Mouse (Mus musculus): ENCODE measurements around the gene Chrna4.
A peak's percentile ranks its signal among the peaks of the same experiment; 100 is the strongest.

Chrna4 gene

DNA sequence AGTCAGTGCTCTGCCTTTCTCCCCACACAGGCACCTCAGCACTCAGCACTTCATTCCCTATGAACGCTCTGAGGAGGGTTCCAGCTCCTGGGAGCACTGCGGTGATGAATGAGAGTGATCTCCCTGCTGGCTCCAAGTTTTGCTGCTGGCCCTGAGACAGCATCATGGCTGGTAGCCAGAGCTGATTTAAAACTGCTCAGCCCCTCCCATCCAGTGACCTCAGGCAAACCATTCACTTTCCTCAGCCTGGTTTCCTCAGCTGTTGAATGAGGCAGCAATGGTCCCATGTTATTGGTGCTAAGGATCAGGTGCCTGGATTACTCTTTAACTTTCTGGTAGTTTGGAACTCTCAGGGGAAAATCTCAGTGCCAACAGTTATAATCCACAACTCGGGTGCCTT lies at the start of gene Chrna4:
TSS of gene Chrna4 (minus strand) at position 110 of the 400 bp plus-strand sequence.
- no peak for DNase-seq (ENCODE audit: low spot score)

DNA sequence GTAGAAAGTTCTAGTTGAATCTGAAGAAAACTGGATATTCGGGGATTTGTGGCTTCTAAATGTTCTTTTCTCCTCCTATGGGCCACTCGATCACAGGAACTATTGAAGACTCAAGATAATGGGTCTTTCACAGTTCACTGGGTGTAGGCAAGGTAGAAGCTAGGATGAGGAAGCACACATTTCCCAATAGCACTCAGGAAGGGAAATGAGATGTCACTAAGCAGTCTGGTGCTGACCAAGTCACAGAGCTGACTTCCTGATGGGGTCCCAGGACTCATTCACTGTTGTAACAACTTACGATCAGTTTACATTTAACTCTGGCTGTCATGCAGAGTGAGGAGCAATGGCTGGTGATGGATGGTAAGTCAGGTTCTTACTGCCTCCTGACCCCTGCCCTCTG lies 46.8 kb upstream of the Chrna4 start:
- no peak for DNase-seq (ENCODE audit: low spot score)

DNA sequence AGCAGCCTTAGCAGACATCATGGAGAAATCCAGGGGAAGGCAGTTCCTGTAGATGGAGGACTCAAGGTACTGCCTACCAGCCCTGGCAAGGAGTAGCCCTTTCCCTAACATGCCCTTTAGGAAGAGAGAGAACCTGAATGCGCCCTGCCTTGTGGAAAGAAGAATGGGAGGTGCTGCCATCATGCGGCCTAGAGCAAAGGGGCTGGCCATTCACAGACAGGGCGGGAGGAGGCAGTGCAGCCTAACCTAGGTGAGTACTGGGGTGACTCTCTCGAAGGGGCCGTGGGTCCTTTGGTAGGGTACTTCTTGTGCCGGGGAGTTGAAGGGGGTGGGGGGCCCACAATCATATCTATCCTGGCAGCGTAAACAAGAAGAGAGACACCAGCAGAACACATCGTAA lies 41.7 kb upstream of the Chrna4 start:
- no peak for DNase-seq (ENCODE audit: low spot score)

DNA sequence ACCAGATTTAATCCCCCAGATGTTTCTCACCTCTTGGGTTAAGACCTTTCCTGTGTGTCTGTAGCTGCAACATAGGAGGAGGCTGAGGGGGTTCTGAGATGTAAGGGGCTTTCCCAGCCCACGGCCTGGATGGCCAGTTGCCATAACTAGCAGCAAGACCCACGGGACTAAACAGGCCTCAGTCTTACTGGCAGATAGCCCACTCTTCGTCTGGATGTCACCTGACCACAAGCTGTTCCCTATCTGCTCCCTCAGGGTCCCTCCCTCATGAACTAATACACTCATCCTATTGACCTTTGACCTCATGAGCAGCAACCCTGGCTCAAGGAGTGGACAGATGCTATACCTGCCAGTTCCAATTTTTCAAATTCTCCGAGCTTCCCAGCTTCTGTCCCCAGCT lies 40.6 kb upstream of the Chrna4 start:
- no peak for DNase-seq (ENCODE audit: low spot score)

DNA sequence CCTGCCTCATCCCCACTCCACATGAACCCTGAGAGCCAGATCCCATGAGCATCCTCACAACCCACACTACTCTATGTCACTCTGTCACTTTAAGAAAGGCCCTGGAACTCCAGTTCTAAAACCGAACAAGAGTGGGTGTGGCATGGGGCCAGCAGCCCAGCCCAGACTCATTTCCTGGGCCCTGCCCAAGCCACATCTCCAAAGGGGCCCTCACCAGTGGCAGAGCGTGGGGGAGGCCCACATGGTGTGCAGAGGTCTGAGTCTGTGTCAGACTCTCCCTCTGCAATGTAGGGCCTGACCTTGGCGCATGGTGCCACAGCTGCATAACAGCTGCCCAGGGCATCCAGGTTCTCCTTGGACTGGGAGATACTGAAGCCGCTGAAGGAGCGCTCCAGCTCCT lies 37.5 kb upstream of the Chrna4 start:
- DNase-seq (ENCODE audit: low spot score) = no peak

DNA sequence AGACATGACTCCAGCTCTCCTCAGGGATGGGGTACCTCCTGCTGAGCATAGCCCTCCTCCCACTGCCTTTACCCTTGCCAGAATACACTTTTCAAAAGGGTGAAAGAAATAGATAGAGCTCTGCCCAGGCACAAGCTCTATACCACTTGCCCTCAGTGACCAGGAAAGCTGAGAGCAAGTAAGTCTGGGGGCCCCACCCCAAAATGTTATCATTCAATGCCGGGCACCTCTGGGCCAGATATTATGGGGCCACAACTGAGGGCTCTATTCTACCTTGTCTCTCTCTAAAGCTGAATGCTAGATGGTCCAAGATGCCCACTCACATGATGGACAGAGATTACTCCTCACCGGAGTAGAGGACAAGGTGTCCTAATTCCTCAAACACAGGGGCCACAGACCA lies 36.2 kb upstream of the Chrna4 start:
- no peak for DNase-seq (ENCODE audit: low spot score)

DNA sequence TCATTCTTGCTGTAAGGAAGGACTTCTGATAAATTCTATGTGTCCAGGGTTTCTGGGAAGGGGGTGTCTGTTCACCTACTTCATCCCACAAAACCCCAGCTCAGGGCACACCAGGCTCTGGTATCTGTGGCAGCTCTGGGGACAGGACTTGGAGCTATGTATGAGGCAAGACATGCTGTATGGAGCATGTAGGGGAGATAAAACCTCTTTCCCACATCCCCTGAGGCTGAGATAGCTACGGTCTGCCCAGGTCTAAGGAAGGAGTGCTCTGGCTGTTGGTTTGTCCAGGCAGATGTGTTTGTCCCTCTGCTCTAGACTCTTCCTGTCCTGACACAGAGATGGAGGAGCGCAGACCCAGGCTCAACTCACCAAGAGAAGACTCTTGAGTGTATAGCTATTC lies 35.6 kb upstream of the Chrna4 start:
- no peak for DNase-seq (ENCODE audit: low spot score)

DNA sequence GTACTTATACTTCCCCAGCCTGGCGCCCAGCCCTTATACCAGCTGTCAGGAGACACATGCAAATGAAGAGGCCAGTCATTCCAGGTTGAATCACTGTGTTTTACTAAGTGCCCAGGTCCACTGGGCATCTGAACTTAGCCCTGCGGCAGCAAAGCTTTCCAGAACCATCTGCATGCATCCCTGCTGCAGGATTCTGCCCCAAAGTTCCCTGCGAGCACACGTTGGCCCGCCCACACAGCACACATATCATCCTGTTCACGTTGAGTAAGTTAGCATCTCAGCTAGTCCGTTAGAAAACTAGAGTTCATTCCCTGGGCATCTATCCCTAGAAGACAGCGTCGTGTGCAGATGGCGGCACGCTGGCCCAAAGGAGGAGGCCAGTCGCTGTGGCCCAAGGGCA lies 32.2 kb upstream of the Chrna4 start:
- DNase-seq (ENCODE audit: low spot score) = no peak

DNA sequence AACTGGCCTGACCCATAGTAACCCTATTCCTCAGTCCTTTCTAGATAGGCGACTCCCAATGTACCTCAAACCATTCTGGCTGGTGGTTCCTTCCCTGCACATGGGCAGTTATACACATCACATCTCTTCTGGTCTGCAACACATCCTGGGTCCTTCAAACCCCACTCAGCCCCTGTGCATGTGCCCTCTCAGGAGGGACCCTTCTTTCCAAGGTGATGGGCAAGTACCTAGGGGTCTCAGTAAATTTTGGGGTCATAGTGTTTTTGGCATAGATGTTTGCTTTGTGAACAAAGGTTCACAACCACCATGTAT lies 29.0 kb upstream of the Chrna4 start:
- DNase-seq (ENCODE audit: low spot score) = no peak

DNA sequence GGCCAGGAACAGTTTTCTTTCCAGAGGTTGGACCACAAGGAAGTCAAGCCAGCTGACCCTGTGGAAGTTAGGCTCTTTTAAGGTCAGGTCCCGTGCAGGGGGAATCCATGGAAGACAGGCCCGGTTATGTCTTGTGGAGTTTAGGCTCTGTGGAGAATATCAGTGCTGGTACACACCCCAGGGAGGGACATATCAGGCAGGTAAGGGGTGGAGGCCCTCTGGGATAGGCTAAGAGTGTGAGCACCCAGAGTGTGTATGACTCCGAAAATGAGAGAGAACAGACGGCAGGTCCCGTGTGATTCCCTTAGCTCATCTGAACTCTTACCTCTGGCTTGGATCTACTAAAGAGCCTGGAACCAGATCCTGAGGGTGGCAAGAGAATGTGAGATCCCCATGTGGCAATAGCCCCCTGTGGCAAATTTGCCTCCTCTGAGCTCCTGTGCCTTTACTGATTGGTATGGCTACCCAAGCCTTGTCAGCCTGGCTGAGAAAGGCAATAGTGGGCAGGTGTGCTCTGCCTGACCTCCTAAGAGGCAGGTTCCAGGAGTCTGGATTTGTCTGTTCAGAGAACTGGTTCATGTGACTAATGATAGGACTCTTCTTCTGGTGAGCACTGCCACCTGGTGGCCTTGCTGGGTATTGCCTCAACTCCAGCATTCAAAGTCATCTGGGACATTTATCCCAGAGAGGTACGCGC lies 28.5 kb upstream of the Chrna4 start:
- peak; percentile 58 for DNase-seq (ENCODE audit: low spot score)

DNA sequence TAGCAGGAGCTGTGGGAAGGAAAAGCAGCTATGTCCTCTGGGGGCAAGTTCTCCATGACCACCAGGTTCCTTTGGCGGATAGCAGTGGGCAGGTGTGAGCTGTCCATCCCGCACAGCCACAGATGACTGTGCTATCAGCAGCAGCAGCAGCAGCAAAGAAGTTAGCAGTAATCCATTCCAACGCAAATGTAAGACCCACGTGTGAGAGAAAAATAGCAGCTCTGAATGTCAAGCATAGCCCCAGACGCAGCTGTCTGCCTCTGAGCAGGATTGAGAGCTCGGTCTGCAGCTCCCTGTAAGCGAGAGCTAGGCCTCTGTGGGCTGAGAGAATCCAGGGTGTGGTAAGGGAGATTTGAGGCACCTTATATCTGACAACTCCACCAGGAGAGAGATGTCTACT lies 26.8 kb upstream of the Chrna4 start:
- no peak for DNase-seq (ENCODE audit: low spot score)

DNA sequence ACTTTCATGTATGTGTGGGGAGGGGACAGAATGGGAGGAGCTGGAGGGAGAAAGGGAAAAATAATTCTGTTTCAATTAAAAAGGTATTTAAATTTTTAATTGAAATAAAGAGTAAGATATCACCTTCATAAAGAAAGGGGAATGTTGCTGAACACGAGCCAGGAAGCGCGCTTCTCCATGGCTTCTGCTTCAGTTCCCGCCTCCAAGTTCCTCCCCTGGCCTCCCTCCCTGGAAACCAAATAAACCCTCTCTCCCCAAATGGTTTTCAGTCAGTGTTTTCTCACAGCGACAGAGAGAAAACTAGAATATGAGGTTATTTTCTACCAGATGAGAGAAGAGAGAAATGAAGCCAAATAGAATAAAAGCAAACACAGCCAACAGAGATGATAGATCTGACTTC lies 25.2 kb upstream of the Chrna4 start:
- no peak for DNase-seq (ENCODE audit: low spot score)

DNA sequence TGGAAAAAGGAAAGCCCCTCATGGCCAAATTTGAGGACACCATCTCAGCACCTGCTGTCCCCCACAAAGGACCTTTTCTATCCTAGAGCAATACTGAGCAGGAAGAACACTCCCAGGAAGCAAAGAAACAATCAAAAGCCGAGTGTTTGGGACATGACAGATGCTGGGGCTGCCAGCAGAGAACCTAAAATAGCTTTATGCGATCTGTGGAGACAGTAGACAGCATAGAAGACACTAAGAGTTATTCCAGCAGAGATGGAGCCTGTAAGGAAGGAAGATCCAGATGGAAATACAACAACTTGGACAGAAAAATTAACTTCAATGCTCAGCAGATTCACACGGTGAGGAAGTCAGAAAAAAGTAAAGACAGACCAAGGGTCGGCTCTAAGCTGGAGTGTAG lies 22.5 kb upstream of the Chrna4 start:
- DNase-seq (ENCODE audit: low spot score) = no peak

DNA sequence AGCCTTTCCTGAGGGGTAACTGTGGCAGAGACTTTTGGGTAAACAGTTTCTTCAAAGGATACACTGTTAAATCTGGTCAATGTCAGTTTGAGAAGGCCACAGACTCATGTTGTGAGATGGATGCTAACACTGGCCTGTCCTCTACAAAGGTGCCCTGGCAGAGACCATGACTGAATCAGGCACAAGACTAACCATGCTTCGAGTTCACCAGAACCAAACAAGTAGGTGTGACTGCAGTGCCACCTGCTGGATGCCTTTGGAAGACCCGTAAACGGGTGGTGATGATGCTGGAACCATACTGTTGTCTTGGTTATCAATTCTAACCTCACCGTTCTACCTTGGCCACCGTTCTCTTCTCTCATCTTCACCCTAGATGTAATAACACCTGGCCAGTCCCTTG lies 16.8 kb upstream of the Chrna4 start:
- DNase-seq (ENCODE audit: low spot score) = no peak

DNA sequence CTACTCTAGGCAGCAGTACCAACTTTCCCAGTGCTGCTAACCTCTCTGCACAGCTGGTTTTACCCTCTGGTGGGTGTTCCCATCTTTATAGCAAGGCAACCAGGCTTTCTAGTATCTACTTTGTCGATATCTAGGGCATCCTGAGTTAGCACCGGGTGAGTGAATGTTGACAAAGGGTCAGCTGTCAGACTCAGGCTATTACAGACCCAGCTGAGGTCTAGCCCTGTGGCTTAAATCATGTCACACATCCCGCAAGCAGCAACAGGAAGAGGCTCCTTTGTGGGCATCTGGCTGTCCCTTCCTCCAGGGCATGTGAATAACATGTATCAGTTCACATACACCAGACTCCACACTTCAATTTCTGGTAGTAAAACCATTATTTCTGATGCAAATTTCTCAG lies 14.8 kb upstream of the Chrna4 start:
- DNase-seq (ENCODE audit: low spot score) = no peak

DNA sequence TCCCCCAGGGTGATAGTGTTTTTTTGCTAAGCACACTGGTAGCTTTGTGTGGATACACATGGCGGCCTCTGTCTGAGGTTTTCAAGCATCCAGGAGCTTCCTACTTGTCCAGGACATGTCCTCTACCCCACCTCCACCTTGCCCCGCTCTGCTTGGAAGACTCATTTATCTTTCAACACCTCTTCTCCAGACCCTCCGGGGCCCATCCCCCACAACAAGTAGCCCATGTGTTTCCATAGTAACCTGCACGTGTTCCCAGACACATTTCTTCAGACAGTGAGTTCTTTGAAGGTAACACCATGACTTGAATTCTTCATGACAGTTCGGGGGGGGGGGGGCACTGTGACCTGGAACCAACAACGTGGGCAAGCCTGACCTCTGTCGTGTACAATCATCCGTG lies 14.0 kb upstream of the Chrna4 start:
- no peak for DNase-seq (ENCODE audit: low spot score)

DNA sequence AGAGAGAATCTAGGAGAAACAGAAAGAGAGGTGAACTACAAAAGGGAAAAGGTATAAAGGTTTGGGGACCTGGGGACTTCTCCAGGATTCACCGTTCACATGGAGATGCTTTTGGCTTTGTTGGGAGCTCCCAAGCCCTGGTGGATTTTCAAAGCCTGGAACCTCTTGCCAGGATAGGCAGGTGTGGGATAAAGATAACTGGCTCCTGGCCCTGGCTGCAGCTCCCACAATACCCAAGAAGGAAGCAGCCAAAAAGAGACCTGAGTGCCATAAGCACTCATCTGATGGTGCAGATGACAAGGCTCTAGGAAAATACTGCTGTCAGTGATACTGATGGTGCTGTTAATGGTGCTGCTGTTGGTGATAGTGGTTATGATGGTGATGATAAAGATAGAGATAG lies 8.8 kb upstream of the Chrna4 start:
- no peak for DNase-seq (ENCODE audit: low spot score)

DNA sequence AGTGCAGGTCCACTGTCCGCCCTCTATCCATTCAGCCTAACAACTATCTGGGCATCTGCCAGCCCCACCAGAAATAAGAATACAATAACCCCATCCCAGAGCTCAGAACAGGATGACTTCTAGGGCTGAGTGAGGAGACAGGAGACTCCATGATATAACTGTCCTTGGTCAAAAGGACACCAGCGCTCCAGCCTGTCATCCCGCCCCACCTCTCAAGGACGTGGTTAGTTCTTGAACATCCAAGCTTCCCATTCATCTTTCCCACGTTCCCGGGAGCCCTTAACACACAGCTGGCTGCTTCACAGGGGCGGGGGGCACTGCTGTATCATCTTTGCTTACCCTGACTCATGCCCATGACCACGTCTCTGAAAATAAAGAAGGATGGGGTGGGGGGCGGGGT lies 5.6 kb upstream of the Chrna4 start:
- DNase-seq (ENCODE audit: low spot score) = no peak

DNA sequence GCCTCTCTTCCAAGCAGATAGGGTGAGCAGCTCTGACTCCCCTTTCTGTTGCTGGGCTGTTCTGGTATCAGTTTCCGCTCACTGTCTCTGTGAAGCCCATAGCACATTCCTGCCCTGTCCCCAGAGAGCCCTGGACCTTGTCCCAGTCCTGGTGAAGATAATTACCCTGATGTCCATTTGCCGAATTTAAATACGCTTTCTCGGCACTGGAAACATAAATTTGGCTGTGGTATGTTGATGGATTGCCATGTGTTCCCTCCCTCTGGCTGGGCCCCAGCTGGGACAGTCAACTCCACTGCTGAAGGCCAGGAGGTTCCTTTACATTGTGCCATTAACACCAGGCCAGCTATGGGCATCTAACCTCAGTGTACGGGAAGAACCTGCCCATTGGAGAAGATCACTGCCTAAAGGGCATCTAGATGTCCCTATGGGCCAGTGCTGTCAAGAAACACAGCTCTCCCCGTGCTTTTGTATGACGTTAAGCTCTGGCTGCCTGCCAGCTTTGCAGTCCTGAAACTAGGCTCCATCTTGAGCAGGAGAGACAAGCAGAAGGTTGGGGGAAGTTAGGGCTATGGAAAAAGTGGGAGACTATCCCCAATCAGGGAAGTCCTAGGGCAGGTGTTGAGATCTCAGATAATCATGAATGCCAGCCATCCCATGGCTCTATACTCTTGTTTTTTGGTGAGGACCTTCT lies 5.1 kb upstream of the Chrna4 start:
- DNase-seq (ENCODE audit: low spot score) = no peak

DNA sequence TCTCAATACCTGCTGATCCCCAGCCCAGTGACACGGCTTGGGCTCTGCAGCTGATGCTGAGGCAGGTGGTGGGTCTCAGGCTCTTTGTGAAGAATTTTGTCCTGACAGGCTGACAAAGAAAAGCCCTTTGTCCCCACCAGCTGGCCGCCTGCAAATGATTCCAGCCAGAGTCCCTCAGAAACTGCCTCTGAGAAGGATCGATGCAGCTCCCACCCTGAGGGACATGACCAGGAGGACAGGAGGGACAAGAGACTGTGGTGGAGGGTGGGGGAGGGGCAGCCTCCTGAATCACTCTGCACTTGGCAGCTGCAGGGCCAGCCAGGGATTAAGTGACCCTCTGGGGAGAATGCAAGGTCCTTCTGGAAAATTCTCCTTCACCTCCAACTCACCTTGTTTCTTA lies 655 bp upstream of the Chrna4 start:
- no peak for DNase-seq (ENCODE audit: low spot score)

DNA sequence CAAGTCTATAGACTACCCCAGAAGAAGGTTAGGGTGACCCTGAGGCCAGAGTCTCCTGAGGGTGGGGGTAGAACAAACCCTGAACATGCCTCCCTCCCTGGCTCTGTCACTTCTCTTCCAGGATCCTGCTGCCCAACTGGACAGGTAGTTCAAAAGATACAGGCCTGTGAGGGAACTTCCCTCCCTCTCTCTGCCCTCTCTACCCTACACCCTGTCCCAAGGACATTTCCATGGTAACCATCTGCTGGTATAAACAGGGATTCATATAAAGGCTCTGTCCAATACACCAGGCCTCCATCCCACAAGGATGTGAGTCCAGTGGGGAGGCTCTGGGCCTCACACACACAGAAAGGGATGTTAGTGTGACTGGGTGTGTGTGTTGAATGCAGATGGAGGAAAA lies 970 bp downstream of the Chrna4 start:
- no peak for DNase-seq (ENCODE audit: low spot score)

DNA sequence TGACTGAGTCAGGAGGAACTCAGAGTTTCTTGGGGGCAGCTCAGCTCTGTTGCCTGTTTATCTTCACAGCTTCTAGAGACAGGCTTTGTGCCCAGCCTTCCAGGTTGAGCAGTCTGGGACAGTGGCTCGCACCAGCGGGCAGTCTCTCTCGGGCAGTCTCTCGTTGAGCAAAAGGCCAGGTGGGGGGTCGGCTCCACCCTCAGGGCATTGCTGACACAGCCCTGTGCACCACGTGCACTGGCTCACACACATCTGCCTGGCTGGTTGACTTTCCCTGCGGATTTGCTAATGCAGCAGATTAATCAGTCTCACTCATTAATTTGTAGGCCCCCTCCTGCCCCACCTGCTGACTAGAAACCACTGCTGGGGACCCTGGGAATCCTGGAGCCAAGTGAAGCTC lies 1.4 kb downstream of the Chrna4 start:
- no peak for DNase-seq (ENCODE audit: low spot score)

DNA sequence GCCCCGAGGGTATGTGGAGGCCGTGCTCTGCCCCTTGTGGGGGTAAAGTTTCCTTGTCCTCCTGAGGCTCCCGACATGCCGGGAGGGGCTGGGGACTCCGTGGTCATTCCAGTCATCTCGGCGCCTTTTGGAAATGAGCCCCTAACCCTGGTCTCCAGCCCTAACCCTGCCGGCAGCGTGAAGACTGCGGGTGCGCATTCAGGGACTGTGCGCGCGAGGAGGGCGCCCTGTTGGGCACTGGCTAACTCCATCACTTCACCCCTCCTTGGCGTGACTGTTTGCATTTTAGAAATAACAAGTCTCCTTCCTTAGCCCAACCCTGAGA lies 4.0 kb downstream of the Chrna4 start:
- DNase-seq (ENCODE audit: low spot score) = no peak

DNA sequence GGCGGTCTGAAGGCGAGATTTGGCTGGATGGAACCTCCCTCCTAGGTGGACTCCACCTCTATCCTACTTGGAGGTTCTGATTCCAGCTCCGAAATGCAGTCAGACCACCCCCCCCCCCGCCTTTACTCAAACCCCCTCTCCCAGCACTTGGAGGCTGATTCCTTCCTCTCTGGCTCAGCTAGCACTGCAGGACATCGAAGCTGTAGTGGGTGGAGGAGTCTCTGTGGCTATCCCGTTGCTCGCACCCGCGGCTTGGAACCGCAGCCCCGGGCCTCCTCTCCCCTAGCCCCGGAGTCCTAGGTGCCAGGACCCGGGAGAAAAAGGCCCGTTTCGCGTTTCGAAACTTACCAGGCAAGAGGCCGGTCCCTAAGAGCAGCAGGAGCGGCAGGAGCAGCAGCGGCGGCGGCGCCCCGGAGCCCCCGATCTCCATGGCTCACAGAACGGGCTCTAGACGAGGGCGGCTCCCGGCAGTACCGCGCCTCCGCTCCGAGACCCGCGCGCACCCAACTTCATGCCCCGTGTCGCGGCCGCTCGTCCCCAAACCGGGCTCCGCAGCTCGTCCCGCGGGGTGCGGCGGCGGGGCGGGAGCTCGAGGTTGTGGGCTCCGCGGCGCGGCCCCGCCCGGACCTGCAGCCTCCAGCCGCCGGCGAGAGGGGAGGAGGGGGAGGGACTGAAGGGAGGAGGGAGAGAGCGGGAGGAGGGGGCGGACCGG lies 4.5 kb downstream of the Chrna4 start:
- DNase-seq (ENCODE audit: low spot score) = no peak
